Mouse (Mus musculus) limb, embryonic 13.5 days (tissue): ENCODE measurements around the gene Sox1. TPM values are rescaled to one million over a fixed set of nuclear protein-coding genes. Genes with fewer than 3 reads are reported as not detected.
A peak's percentile ranks its signal among the peaks of the same experiment; 100 is the strongest.

Experiments
- ATAC-seq: fragments of 200-750 bp; cut with Nextera tagmentation; 2 replicates; pipeline ENCODE4 v1.8.0; 2017; ENCODE audit warnings: low read depth, moderate number of reproducible peaks, moderate TSS enrichment; ENCODE audit not compliant: low FRiP score
- H3K27ac ChIP-seq: fragments of 300-500 bp; sonication (generic); 2 replicates; pipeline ENCODE4 v1.5.1; 2015; ENCODE audit warnings: inconsistent platforms, mild to moderate bottlenecking, moderate library complexity
- H3K27me3 ChIP-seq: fragments of 300-500 bp; sonication (generic); 2 replicates; pipeline ENCODE4 v1.6.1; 2015; ENCODE audit warnings: mild to moderate bottlenecking, inconsistent platforms
- H3K36me3 ChIP-seq: fragments of 300-500 bp; sonication (generic); 2 replicates; pipeline ENCODE4 v1.6.1; 2015; ENCODE audit warnings: inconsistent platforms, mild to moderate bottlenecking, moderate library complexity
- H3K4me1 ChIP-seq: fragments of 300-500 bp; sonication (generic); 2 replicates; pipeline ENCODE4 v1.6.1; 2015; ENCODE audit warnings: inconsistent platforms
- H3K4me2 ChIP-seq: fragments of 300-500 bp; sonication (generic); replicated peaks from 2 replicates; pipeline ENCODE4 v1.6.1; 2015; ENCODE audit warnings: inconsistent platforms, mild to moderate bottlenecking, moderate library complexity
- H3K4me3 ChIP-seq: fragments of 300-500 bp; sonication (generic); 2 replicates; pipeline ENCODE4 v1.5.1; 2015; ENCODE audit warnings: moderate library complexity, mild to moderate bottlenecking, inconsistent platforms
- H3K9ac ChIP-seq: fragments of 300-500 bp; sonication (generic); 2 replicates; pipeline ENCODE4 v1.6.1; 2015; ENCODE audit warnings: mild to moderate bottlenecking, inconsistent platforms
- H3K9me3 ChIP-seq: fragments of 300-500 bp; sonication (generic); 2 replicates; pipeline ENCODE4 v1.6.1; 2016; ENCODE audit warnings: inconsistent platforms
- WGBS: fragments of 180-500 bp; shearing (Covaris S2); methylation state at CpG from one replicate; pipeline ENCODE4 v1.1.7; 2015; 5-methylcytosine and 5-hydroxymethylcytosine counted together
- polyA plus RNA-seq: library from polyadenylated mRNA; unstranded; fragments of >200 nt; fragmentation: Nextera tagmentation; extraction: Ambion mirVana; gene quantifications from 2 replicates; pipeline ENCODE4 v1.2.1, GENCODE M21; 2015

Sox1 gene
- polyA plus RNA-seq, 1 experiment from 2014 or later = not detected

- Histone ChIP-seq H3K27me3 (peaks cover 100% of the 10 kb centered on the region), H3K36me3 (no peaks in the 10 kb centered on the region), H3K4me3 (peak overlapping the region; percentile 33), H3K9me3 (no peaks in the 10 kb centered on the region), H3K4me1 (peaks cover 34% of the 10 kb centered on the region), H3K4me2 (peak overlapping the region; percentile 57), H3K9ac (no peak overlapping the region), H3K27ac (no peak overlapping the region)
- under 1% methylated on average over 34 of the region's 34 CpGs for WGBS
- no peak for ATAC-seq
Observed at GRCm38 (mm10) chr8:12383979-12384890, 10.9 kb upstream of the Sox1 start.

GRCm38 (mm10) chr8:12384996-12385685 lies 10.0 kb upstream of the Sox1 start:
- ATAC-seq = no peak
- under 1% methylated on average over 57 of the region's 57 CpGs for WGBS
- H3K27me3 ChIP-seq = peaks cover 100% of the 10 kb centered on the region
- peak overlapping the region; percentile 57 for H3K4me2 ChIP-seq
- H3K4me1 ChIP-seq = peaks cover 34% of the 10 kb centered on the region
- peak overlapping the region; percentile 33 for H3K4me3 ChIP-seq
- H3K36me3 ChIP-seq = no peaks in the 10 kb centered on the region
- no peak overlapping the region for H3K27ac ChIP-seq
- no peaks in the 10 kb centered on the region for H3K9me3 ChIP-seq
- no peak overlapping the region for H3K9ac ChIP-seq

- H3K36me3 ChIP-seq = no peaks in the 10 kb centered on the region
- peaks cover 100% of the 10 kb centered on the region for H3K27me3 ChIP-seq
- no peak for ATAC-seq
- H3K4me3 ChIP-seq = peak overlapping the region; percentile 33
- H3K9me3 ChIP-seq = no peaks in the 10 kb centered on the region
- no peak overlapping the region for H3K9ac ChIP-seq
- under 1% methylated on average over 74 of the region's 74 CpGs for WGBS
- H3K4me1 ChIP-seq = peaks cover 34% of the 10 kb centered on the region
- peak overlapping the region; percentile 57 for H3K4me2 ChIP-seq
- H3K27ac ChIP-seq = no peak overlapping the region
Observed at GRCm38 (mm10) chr8:12385686-12386488, 9.2 kb upstream of the Sox1 start.

- no peak overlapping the region for H3K4me2 ChIP-seq
- peaks cover 34% of the 10 kb centered on the region for H3K4me1 ChIP-seq
- H3K9ac ChIP-seq = no peak overlapping the region
- under 1% methylated on average over 32 of the region's 32 CpGs for WGBS
- H3K4me3 ChIP-seq = peak overlapping the region; percentile 33; the same call in 1 of the 2 replicates
- ATAC-seq = no peak
- H3K9me3 ChIP-seq = no peaks in the 10 kb centered on the region
- no peak overlapping the region for H3K27ac ChIP-seq
- peaks cover 100% of the 10 kb centered on the region for H3K27me3 ChIP-seq
- H3K36me3 ChIP-seq = no peaks in the 10 kb centered on the region
Observed at GRCm38 (mm10) chr8:12386530-12387222, 8.4 kb upstream of the Sox1 start.

GRCm38 (mm10) chr8:12387223-12387860 lies 7.8 kb upstream of the Sox1 start:
- 1% methylated on average over 13 of the region's 13 CpGs for WGBS
- H3K27ac ChIP-seq = no peak overlapping the region
- no peak overlapping the region for H3K4me3 ChIP-seq
- no peak for ATAC-seq
- H3K36me3 ChIP-seq = no peaks in the 10 kb centered on the region
- H3K9ac ChIP-seq = no peak overlapping the region
- peaks cover 34% of the 10 kb centered on the region for H3K4me1 ChIP-seq
- H3K9me3 ChIP-seq = no peaks in the 10 kb centered on the region
- H3K27me3 ChIP-seq = peaks cover 100% of the 10 kb centered on the region
- H3K4me2 ChIP-seq = no peak overlapping the region

GRCm38 (mm10) chr8:12387901-12388300 lies 7.2 kb upstream of the Sox1 start:
- peaks cover 100% of the 10 kb centered on the region for H3K27me3 ChIP-seq
- H3K9me3 ChIP-seq = no peaks in the 10 kb centered on the region
- H3K27ac ChIP-seq = no peak overlapping the region
- no peaks in the 10 kb centered on the region for H3K36me3 ChIP-seq
- no peak overlapping the region for H3K9ac ChIP-seq
- no peak overlapping the region for H3K4me3 ChIP-seq
- no peak for ATAC-seq
- WGBS = 4% methylated on average over 4 of the region's 4 CpGs
- H3K4me1 ChIP-seq = peaks cover 34% of the 10 kb centered on the region
- no peak overlapping the region for H3K4me2 ChIP-seq

- H3K4me2 ChIP-seq = no peak overlapping the region
- ATAC-seq = no peak
- peaks cover 29% of the 10 kb centered on the region for H3K4me1 ChIP-seq
- peaks cover 100% of the 10 kb centered on the region for H3K27me3 ChIP-seq
- H3K9me3 ChIP-seq = no peaks in the 10 kb centered on the region
- H3K27ac ChIP-seq = no peak overlapping the region
- no peak overlapping the region for H3K4me3 ChIP-seq
- H3K36me3 ChIP-seq = no peaks in the 10 kb centered on the region
- H3K9ac ChIP-seq = no peak overlapping the region
- WGBS = 4% methylated on average over 10 of the region's 10 CpGs
Observed at GRCm38 (mm10) chr8:12388390-12389115, 6.5 kb upstream of the Sox1 start.

- H3K36me3 ChIP-seq = no peaks in the 10 kb centered on the region
- no peak overlapping the region for H3K9ac ChIP-seq
- peaks cover 98% of the 10 kb centered on the region for H3K27me3 ChIP-seq
- WGBS = 1% methylated on average over 5 of the region's 5 CpGs
- H3K4me1 ChIP-seq = peaks cover 24% of the 10 kb centered on the region
- H3K4me2 ChIP-seq = no peak overlapping the region
- H3K27ac ChIP-seq = no peak overlapping the region
- H3K4me3 ChIP-seq = no peak overlapping the region
- no peak for ATAC-seq
- no peaks in the 10 kb centered on the region for H3K9me3 ChIP-seq
Observed at GRCm38 (mm10) chr8:12389116-12389471, 6.0 kb upstream of the Sox1 start.

GRCm38 (mm10) chr8:12389801-12390639 lies 5.1 kb upstream of the Sox1 start:
- no peak overlapping the region for H3K27ac ChIP-seq
- no peak overlapping the region for H3K4me2 ChIP-seq
- H3K4me3 ChIP-seq = no peak overlapping the region
- no peaks in the 10 kb centered on the region for H3K36me3 ChIP-seq
- peaks cover 23% of the 10 kb centered on the region for H3K4me1 ChIP-seq
- H3K9ac ChIP-seq = no peak overlapping the region
- WGBS = 1% methylated on average over 28 of the region's 29 CpGs
- no peak for ATAC-seq
- peaks cover 98% of the 10 kb centered on the region for H3K27me3 ChIP-seq
- H3K9me3 ChIP-seq = no peaks in the 10 kb centered on the region

GRCm38 (mm10) chr8:12390640-12391365 lies 4.3 kb upstream of the Sox1 start:
- Histone ChIP-seq H3K9me3 (no peaks in the 10 kb centered on the region), H3K9ac (no peak overlapping the region), H3K4me2 (no peak overlapping the region), H3K4me3 (no peak overlapping the region), H3K36me3 (no peaks in the 10 kb centered on the region), H3K4me1 (peaks cover 21% of the 10 kb centered on the region), H3K27me3 (peaks cover 98% of the 10 kb centered on the region), H3K27ac (no peak overlapping the region)
- no peak for ATAC-seq
- WGBS = 1% methylated on average over 38 of the region's 38 CpGs
